25 mouse cellular contexts compared by ENCODE assay signal in genomic region chr4:156103342-156103741, GRCm38 (mm10). TPM values are rescaled to one million over a fixed set of nuclear protein-coding genes. Genes with fewer than 3 reads are reported as not detected.
DNase-seq lines count a peak whose midpoint lies in the region; ATAC-seq and TF ChIP-seq lines count a peak whose summit lies in the region.
"Had no signal": no experiment of that assay in that cellular context is flagged by ENCODE, and none has a peak within 500 bp of the region (broad histone marks: within the 10 kb centered on the region; RNA-seq: fewer than 3 reads in every experiment).

No protein-coding gene starts in this region.

- peaks cover 0 to 5% of the 10 kb centered on the region in 2 experiments; a peak in 3 of 4 replicates for H3K4me1 ChIP-seq in MEL (ENCODE audit: control insufficient read depth in 1 of 2, insufficient read depth in 2 of 2, low read length in 2 of 2)
- H3K4me1 ChIP-seq in intestine, embryonic 15.5 days (replicated peaks) = no peaks in the 10 kb centered on the region
- H3K4me1 ChIP-seq in intestine, postnatal 0 days (replicated peaks; ENCODE audit: control insufficient read depth, insufficient read depth, low read length) = no peaks in the 10 kb centered on the region
- H3K4me1 ChIP-seq: embryonic facial prominence, embryonic 12.5 days; forebrain, embryonic 13.5 days; forebrain, embryonic 15.5 days had no signal

- peaks cover 1 to 2% of the 10 kb centered on the region in 2 experiments; a peak in 1 of 4 replicates for H3K27me3 ChIP-seq in MEL (ENCODE audit: control insufficient read depth in 1 of 2, insufficient read depth in 2 of 2, low read length in 2 of 2)
- H3K27me3 ChIP-seq in intestine, embryonic 15.5 days (replicated peaks) = no peaks in the 10 kb centered on the region
- H3K27me3 ChIP-seq in intestine, postnatal 0 days (replicated peaks; ENCODE audit: control insufficient read depth, insufficient read depth, low read length) = no peaks in the 10 kb centered on the region
- H3K27me3 ChIP-seq: CH12.LX; embryonic facial prominence, embryonic 12.5 days; forebrain, embryonic 13.5 days; forebrain, embryonic 15.5 days; Patski had no signal

- TF ChIP-seq RAD21 in MEL (IDR thresholded peaks at IDR 0.05; ENCODE audit: low read depth, low read length) = no peak

- H3K4me3 ChIP-seq in MEL (ENCODE audit: control insufficient read depth in 1 of 2, insufficient read depth in 1 of 2, low read depth in 2 of 2, low read length in 2 of 2) = no peak overlapping the region
- no peak overlapping the region for H3K4me3 ChIP-seq in intestine, embryonic 15.5 days (replicated peaks)
- H3K4me3 ChIP-seq in intestine, postnatal 0 days (ENCODE audit: low read depth, low read length) = no peak overlapping the region
- H3K4me3 ChIP-seq: embryonic facial prominence, embryonic 10.5 days; embryonic facial prominence, embryonic 12.5 days; forebrain, embryonic 13.5 days; forebrain, embryonic 15.5 days had no signal

- WGBS in intestine, embryonic 15.5 days = 56% methylated on average over 4 of the region's 4 CpGs
- WGBS in intestine, postnatal 0 days = 38% methylated on average over 4 of the region's 4 CpGs

- DNase-seq in MEL (ENCODE audit: low read depth, low spot score) = peak; percentile 45
- DNase-seq in right cerebral cortex, postnatal 25 days = no peak
- DNase-seq in adrenal gland, postnatal 14 days = no peak
- DNase-seq in cerebellum, postnatal 4 days (ENCODE audit: low spot score in 2 of 2) = no peak
- DNase-seq: adrenal gland, adult 8-10 months; adrenal gland, postnatal 25 days; B cell, adult 2 months; cerebellum, adult 11 months; cerebellum, adult 18-20 months; cerebellum, adult 8-10 months; cerebellum, adult 9-11 months; cerebellum, postnatal 14 days; cerebellum, postnatal 36 days; forebrain, postnatal 0 days had no signal

- no peaks in the 10 kb centered on the region for H3K79me2 ChIP-seq in MEL (ENCODE audit: control insufficient read depth, insufficient read depth, low read length, poor library complexity)

- H3K36me3 ChIP-seq in MEL (ENCODE audit: control insufficient read depth in 1 of 2, insufficient read depth in 2 of 2, low read length in 2 of 2) = peaks cover 0 to 12% of the 10 kb centered on the region in 2 experiments; a peak in 2 of 4 replicates
- H3K36me3 ChIP-seq in intestine, embryonic 15.5 days = no peaks in the 10 kb centered on the region
- no peaks in the 10 kb centered on the region for H3K36me3 ChIP-seq in intestine, postnatal 0 days (ENCODE audit: control insufficient read depth, insufficient read depth)
- H3K36me3 ChIP-seq: embryonic facial prominence, embryonic 10.5 days; embryonic facial prominence, embryonic 12.5 days; forebrain, embryonic 15.5 days; G1E had no signal

- no peak for TF ChIP-seq CTCF in MEL (IDR thresholded peaks at IDR 0.05 in 2 of 3, conservative IDR thresholded peaks at IDR 0.05 in 1 of 3; ENCODE audit: control insufficient read depth in 1 of 3, insufficient read depth in 1 of 3, low read depth in 2 of 3, low read length in 3 of 3, poor library complexity in 1 of 3, severe bottlenecking in 1 of 3)
- no peak for TF ChIP-seq CTCF in intestine, postnatal 0 days (IDR thresholded peaks at IDR 0.05; ENCODE audit: low read depth)

- TF ChIP-seq POLR2A in MEL (IDR thresholded peaks at IDR 0.05; ENCODE audit: control insufficient read depth in 1 of 2, insufficient read depth in 1 of 2, low read depth in 1 of 2, low read length in 2 of 2, poor library complexity in 1 of 2) = no peak

- no peak overlapping the region for H3K9ac ChIP-seq in MEL (ENCODE audit: control insufficient read depth, low read depth, low read length, poor library complexity, severe bottlenecking)
- no peak overlapping the region for H3K9ac ChIP-seq in intestine, embryonic 15.5 days
- no peak overlapping the region for H3K9ac ChIP-seq in intestine, postnatal 0 days (ENCODE audit: low read depth, low read length)
- H3K9ac ChIP-seq: embryonic facial prominence, embryonic 12.5 days; forebrain, embryonic 13.5 days; forebrain, embryonic 15.5 days; forebrain, postnatal 0 days had no signal

- peak; percentile 18; the same call in 1 of the 2 replicates for ATAC-seq in intestine, embryonic 15.5 days
- ATAC-seq in intestine, postnatal 0 days = 0 out of 2 replicates have a peak, but pooled peaks have one; percentile 7
- ATAC-seq: activated CD4-positive, CD25-positive, alpha-beta regulatory T cell, adult 4 months; CD4-positive, CD25-positive, alpha-beta regulatory T cell, adult 4 months; forebrain, embryonic 13.5 days; forebrain, embryonic 15.5 days; forebrain, postnatal 0 days; Patski had no signal

- H3K9me3 ChIP-seq in MEL (replicated peaks; ENCODE audit: insufficient read depth, low read length) = no peaks in the 10 kb centered on the region
- H3K9me3 ChIP-seq in intestine, embryonic 15.5 days = no peaks in the 10 kb centered on the region
- H3K9me3 ChIP-seq in intestine, postnatal 0 days (ENCODE audit: control insufficient read depth) = no peaks in the 10 kb centered on the region
- H3K9me3 ChIP-seq: embryonic facial prominence, embryonic 10.5 days; embryonic facial prominence, embryonic 12.5 days; forebrain, embryonic 13.5 days; forebrain, embryonic 15.5 days; G1E had no signal

- no peak overlapping the region for H3K27ac ChIP-seq in MEL (ENCODE audit: control insufficient read depth, low read depth, low read length)
- H3K27ac ChIP-seq in intestine, embryonic 15.5 days = no peak overlapping the region
- no peak overlapping the region for H3K27ac ChIP-seq in intestine, postnatal 0 days (ENCODE audit: low read depth, low read length)
- H3K27ac ChIP-seq: embryonic facial prominence, embryonic 10.5 days; embryonic facial prominence, embryonic 12.5 days; forebrain, embryonic 13.5 days; forebrain, embryonic 15.5 days had no signal

- peak; percentile 43 to 56; a peak in 2 of 4 replicates for TF ChIP-seq EP300 in MEL (IDR thresholded peaks at IDR 0.05; ENCODE audit: low read depth in 1 of 2, low read length in 2 of 2)

- no peak overlapping the region for H3K4me2 ChIP-seq in intestine, embryonic 15.5 days (replicated peaks)
- no peak overlapping the region for H3K4me2 ChIP-seq in intestine, postnatal 0 days (replicated peaks; ENCODE audit: low read depth)
- H3K4me2 ChIP-seq: embryonic facial prominence, embryonic 12.5 days; forebrain, embryonic 13.5 days; forebrain, embryonic 15.5 days had no signal

TF ChIP-seq in MEL, 35 proteins besides CTCF, POLR2A, EP300 and RAD21:
- TF ChIP-seq TCF12 (IDR thresholded peaks at IDR 0.05; ENCODE audit: low read depth, low read length) (peak; percentile 45; the same call in 1 of the 2 replicates), GATA1 (IDR thresholded peaks at IDR 0.05; ENCODE audit: low read depth, low read length) (peak; percentile 80), KAT2A (conservative IDR thresholded peaks at IDR 0.05; ENCODE audit: low read depth, low read length) (no peak), ELF1 (IDR thresholded peaks at IDR 0.05; ENCODE audit: low read depth, low read length) (no peak), RCOR1 (IDR thresholded peaks at IDR 0.05; ENCODE audit: low read depth, low read length) (peak; percentile 87), ETS1 (IDR thresholded peaks at IDR 0.05; ENCODE audit: low read depth, low read length) (0 out of 2 replicates have a peak, but pooled peaks have one; percentile 49)

RNA-seq across cellular contexts. Expression of gene 9430015G10Rik, which starts 6.4 kb away (rescaled TPM):
- total RNA-seq in MEL (2012; rRNA removed) = 27.5 and 28.7 TPM in 2 replicates
- 10 to 100 TPM in 1 of 2 experiments, not detected in 1; 52.9 TPM for polyA plus RNA-seq in MEL (2012; ENCODE audit: insufficient read depth in 1 of 2, insufficient read length in 2 of 2, low read depth in 1 of 2, low replicate concordance in 2 of 2, missing spikeins in 1 of 2)
- polyA plus RNA-seq in intestine, embryonic 15.5 days (2015; fragmentation: Nextera tagmentation; extraction: Ambion mirVana) = 22.2 and 22.8 TPM in 2 replicates
- polyA plus RNA-seq in intestine, postnatal 0 days (2015; fragmentation: Nextera tagmentation; extraction: Ambion mirVana) = 3.4 and 3.5 TPM in 2 replicates
- 10.4 and 12.7 TPM in 2 replicates for total RNA-seq in adrenal gland, postnatal 14 days (2021)

RNA-seq across cellular contexts. Expression of gene Rnf223, which starts 27.0 kb away (rescaled TPM):
- 0.65 TPM in 2 replicates for total RNA-seq in MEL (2012; rRNA removed)
- 1 to 10 TPM in 1 of 2 experiments, not detected in 1; 2.5 TPM for polyA plus RNA-seq in MEL (2012; ENCODE audit: insufficient read depth in 1 of 2, insufficient read length in 2 of 2, low read depth in 1 of 2, low replicate concordance in 2 of 2, missing spikeins in 1 of 2)
- polyA plus RNA-seq in intestine, embryonic 15.5 days (2015; fragmentation: Nextera tagmentation; extraction: Ambion mirVana) = 0.06 and 0.18 TPM in 2 replicates
- not detected in 2 replicates for polyA plus RNA-seq in intestine, postnatal 0 days (2015; fragmentation: Nextera tagmentation; extraction: Ambion mirVana)
- not detected in 2 replicates for total RNA-seq in adrenal gland, postnatal 14 days (2021)
- polyA plus RNA-seq: CD4-positive, CD25-positive, alpha-beta regulatory T cell, adult 4 months had no signal

RNA-seq across cellular contexts. Expression of gene Ttll10, which starts 44.1 kb away (rescaled TPM):
- not detected in 2 replicates for total RNA-seq in MEL (2012; rRNA removed)
- under 1 TPM in 1 of 2 experiments, not detected in 1; 0.11 TPM for polyA plus RNA-seq in MEL (2012; ENCODE audit: insufficient read depth in 1 of 2, insufficient read length in 2 of 2, low read depth in 1 of 2, low replicate concordance in 2 of 2, missing spikeins in 1 of 2)
- polyA plus RNA-seq in intestine, embryonic 15.5 days (2015; fragmentation: Nextera tagmentation; extraction: Ambion mirVana) = 3.1 and 3.9 TPM in 2 replicates
- 2.1 and 2.6 TPM in 2 replicates for polyA plus RNA-seq in intestine, postnatal 0 days (2015; fragmentation: Nextera tagmentation; extraction: Ambion mirVana)
- total RNA-seq in adrenal gland, postnatal 14 days (2021) = 0.70 TPM in 1 of 2 replicates, not detected in the other
- total RNA-seq: forebrain, postnatal 0 days had no signal
- polyA plus RNA-seq: activated CD4-positive, CD25-positive, alpha-beta regulatory T cell, adult 4 months; forebrain, embryonic 13.5 days; forebrain, embryonic 15.5 days; G1E had no signal
